Mouse (Mus musculus) E14TG2a.4 (cell line): ENCODE results near the gene Fen1.

Experiments
- H3K27me3 ChIP-seq: 2 replicates; pipeline ENCODE4 v1.6.1; 2014; ENCODE audit warnings: low read length, control low read depth; ENCODE audit not compliant: insufficient read depth
- H3K36me3 ChIP-seq: 2 replicates; pipeline ENCODE4 v1.6.1; 2014; ENCODE audit warnings: low read length, control low read depth; ENCODE audit not compliant: insufficient read depth
- H3K4me1 ChIP-seq: replicated peaks from 2 replicates; pipeline ENCODE4 v1.6.1; 2014; ENCODE audit warnings: low read depth, low read length, control low read depth
- H3K4me3 ChIP-seq: replicated peaks from 2 replicates; pipeline ENCODE4 v1.5.1; 2014; ENCODE audit warnings: mild to moderate bottlenecking, low read length
- H3K9me3 ChIP-seq: 2 replicates; pipeline ENCODE4 v1.6.1; 2014; ENCODE audit warnings: low read length, control low read depth
- CTCF ChIP-seq: conservative IDR thresholded peaks from 2 replicates; pipeline ENCODE4 v1.5.1; 2014; ENCODE audit warnings: low read length
- NANOG ChIP-seq: IDR thresholded peaks from 2 replicates; pipeline ENCODE4 v1.6.1; 2014; ENCODE audit warnings: borderline replicate concordance, low read length, mixed read lengths
- POU5F1 ChIP-seq: IDR thresholded peaks from 2 replicates; pipeline ENCODE4 v1.6.1; 2014; ENCODE audit warnings: low read length, borderline replicate concordance

The Fen1 gene

DNA sequence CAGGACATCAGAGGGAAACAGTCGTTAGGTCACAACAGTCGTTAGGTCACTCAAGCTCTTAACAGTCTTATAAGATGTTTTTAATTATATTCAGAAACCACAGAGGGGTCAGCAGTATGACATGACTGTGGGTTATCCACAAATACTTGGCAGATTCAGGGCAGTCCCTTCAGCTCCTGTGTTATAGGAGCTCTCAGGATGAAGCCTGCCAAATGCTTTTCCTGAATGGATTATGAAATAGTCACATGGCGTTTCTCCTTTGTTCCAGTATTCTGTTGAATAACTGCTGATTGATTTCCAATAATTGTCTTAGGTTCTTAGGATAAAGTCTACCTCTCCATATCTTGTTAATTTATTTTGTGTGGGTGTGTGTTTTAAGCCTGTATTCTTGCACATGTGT is 54.8 kb downstream of the Fen1 start:
- Histone ChIP-seq H3K36me3 (no peaks in the 10 kb centered on the region), H3K4me1 (peaks cover 31% of the 10 kb centered on the region), H3K4me3 (no peak overlapping the region), H3K9me3 (no peaks in the 10 kb centered on the region), H3K27me3 (0 out of 2 replicates have a peak, but pooled peaks cover 2% of the 10 kb centered on the region)
- TF ChIP-seq POU5F1, result no peak
- TF ChIP-seq NANOG, result no peak
- no peak for TF ChIP-seq CTCF
